Mouse (Mus musculus): ENCODE data around the gene F3. TPM values are rescaled to one million over a fixed set of nuclear protein-coding genes. Genes with fewer than 3 reads are reported as not detected.

Gene F3
- 8.8 and 11.0 TPM in 2 replicates for polyA plus RNA-seq (2014; fragmentation: Nextera tagmentation; extraction: Ambion mirVana)

GRCm38 (mm10) chr3:121722971-121723844 lies at the start of gene F3:
Gene F3, plus strand, starts transcription at chr3:121723537.
- H3K9ac ChIP-seq (ENCODE audit: low read length), result peak within 1 kb of the TSS; percentile 69
- no peaks in the 10 kb centered on the region for H3K36me3 ChIP-seq (ENCODE audit: control insufficient read depth, insufficient read depth, low read length)
- H3K4me2 ChIP-seq (ENCODE audit: low read length), result peak within 1 kb of the TSS; percentile 82
- H3K27ac ChIP-seq (ENCODE audit: low read depth, low read length), result no peak within 1 kb of the TSS
- peak; percentile 83 for ATAC-seq
- H3K4me3 ChIP-seq (ENCODE audit: low read depth, low read length), result peak within 1 kb of the TSS; percentile 67
- no peaks in the 10 kb centered on the region for H3K9me3 ChIP-seq (replicated peaks; ENCODE audit: control insufficient read depth, low read length)
- WGBS, result under 1% methylated on average over 73 of the region's 73 CpGs
- 0 out of 2 replicates have a peak, but pooled peaks cover 9% of the 10 kb centered on the region for H3K4me1 ChIP-seq (ENCODE audit: control insufficient read depth, insufficient read depth, low read length)
- H3K27me3 ChIP-seq (replicated peaks; ENCODE audit: control insufficient read depth, insufficient read depth, low read length), result no peaks in the 10 kb centered on the region
- peak; percentile 85 for DNase-seq (ENCODE audit: low spot score)

GRCm38 (mm10) chr3:121678935-121679334 lies 44.4 kb upstream of the F3 start:
- no peak overlapping the region for H3K9ac ChIP-seq (ENCODE audit: low read length)
- no peak overlapping the region for H3K27ac ChIP-seq (ENCODE audit: low read depth, low read length)
- no peaks in the 10 kb centered on the region for H3K36me3 ChIP-seq (ENCODE audit: control insufficient read depth, insufficient read depth, low read length)
- DNase-seq (ENCODE audit: low spot score) (no peak), ATAC-seq (no peak)
- no peak overlapping the region for H3K4me2 ChIP-seq (ENCODE audit: low read length)
- no peaks in the 10 kb centered on the region for H3K27me3 ChIP-seq (replicated peaks; ENCODE audit: control insufficient read depth, insufficient read depth, low read length)
- 44% methylated on average over 4 of the region's 4 CpGs for WGBS
- H3K4me1 ChIP-seq (ENCODE audit: control insufficient read depth, insufficient read depth, low read length), result no peaks in the 10 kb centered on the region
- H3K9me3 ChIP-seq (replicated peaks; ENCODE audit: control insufficient read depth, low read length), result no peaks in the 10 kb centered on the region
- H3K4me3 ChIP-seq (ENCODE audit: low read depth, low read length), result no peak overlapping the region

- DNase-seq (ENCODE audit: low spot score), result peak; percentile 25
- Histone ChIP-seq H3K27ac (ENCODE audit: low read depth, low read length) (no peak overlapping the region), H3K4me3 (ENCODE audit: low read depth, low read length) (no peak overlapping the region), H3K4me1 (ENCODE audit: control insufficient read depth, insufficient read depth, low read length) (no peaks in the 10 kb centered on the region), H3K36me3 (ENCODE audit: control insufficient read depth, insufficient read depth, low read length) (no peaks in the 10 kb centered on the region), H3K4me2 (ENCODE audit: low read length) (no peak overlapping the region), H3K27me3 (replicated peaks; ENCODE audit: control insufficient read depth, insufficient read depth, low read length) (no peaks in the 10 kb centered on the region), H3K9me3 (replicated peaks; ENCODE audit: control insufficient read depth, low read length) (no peaks in the 10 kb centered on the region), H3K9ac (ENCODE audit: low read length) (no peak overlapping the region)
- no peak for ATAC-seq
- WGBS, result 27% methylated on average over 3 of the region's 3 CpGs
These were observed 43.9 kb upstream of the F3 start for GRCm38 (mm10) chr3:121679443-121679842.

- H3K4me3 ChIP-seq (ENCODE audit: low read depth, low read length), result no peak overlapping the region
- H3K27ac ChIP-seq (ENCODE audit: low read depth, low read length), result no peak overlapping the region
- no peak for DNase-seq (ENCODE audit: low spot score)
- H3K4me1 ChIP-seq (ENCODE audit: control insufficient read depth, insufficient read depth, low read length), result no peaks in the 10 kb centered on the region
- H3K27me3 ChIP-seq (replicated peaks; ENCODE audit: control insufficient read depth, insufficient read depth, low read length), result no peaks in the 10 kb centered on the region
- H3K9ac ChIP-seq (ENCODE audit: low read length), result no peak overlapping the region
- ATAC-seq, result no peak
- H3K36me3 ChIP-seq (ENCODE audit: control insufficient read depth, insufficient read depth, low read length), result no peaks in the 10 kb centered on the region
- WGBS, result 88% methylated on average over 3 of the region's 3 CpGs
- H3K4me2 ChIP-seq (ENCODE audit: low read length), result no peak overlapping the region
- H3K9me3 ChIP-seq (replicated peaks; ENCODE audit: control insufficient read depth, low read length), result no peaks in the 10 kb centered on the region
These were observed 43.1 kb upstream of the F3 start for GRCm38 (mm10) chr3:121680187-121680586.

GRCm38 (mm10) chr3:121682439-121683411 lies 40.6 kb upstream of the F3 start:
- no peak overlapping the region for H3K27ac ChIP-seq (ENCODE audit: low read depth, low read length)
- no peaks in the 10 kb centered on the region for H3K36me3 ChIP-seq (ENCODE audit: control insufficient read depth, insufficient read depth, low read length)
- no peaks in the 10 kb centered on the region for H3K9me3 ChIP-seq (replicated peaks; ENCODE audit: control insufficient read depth, low read length)
- ATAC-seq (no peak), DNase-seq (ENCODE audit: low spot score) (no peak)
- no peaks in the 10 kb centered on the region for H3K27me3 ChIP-seq (replicated peaks; ENCODE audit: control insufficient read depth, insufficient read depth, low read length)
- 91% methylated on average over 10 of the region's 10 CpGs for WGBS
- no peak overlapping the region for H3K9ac ChIP-seq (ENCODE audit: low read length)
- no peak overlapping the region for H3K4me2 ChIP-seq (ENCODE audit: low read length)
- H3K4me3 ChIP-seq (ENCODE audit: low read depth, low read length), result no peak overlapping the region
- H3K4me1 ChIP-seq (ENCODE audit: control insufficient read depth, insufficient read depth, low read length), result peaks cover 10% of the 10 kb centered on the region; the same call in 1 of the 2 replicates

GRCm38 (mm10) chr3:121684552-121684951 lies 38.8 kb upstream of the F3 start:
- Histone ChIP-seq H3K4me3 (ENCODE audit: low read depth, low read length) (no peak overlapping the region), H3K27ac (ENCODE audit: low read depth, low read length) (no peak overlapping the region), H3K4me2 (ENCODE audit: low read length) (no peak overlapping the region), H3K4me1 (ENCODE audit: control insufficient read depth, insufficient read depth, low read length) (peaks cover 10% of the 10 kb centered on the region; the same call in 1 of the 2 replicates), H3K36me3 (ENCODE audit: control insufficient read depth, insufficient read depth, low read length) (no peaks in the 10 kb centered on the region), H3K27me3 (replicated peaks; ENCODE audit: control insufficient read depth, insufficient read depth, low read length) (no peaks in the 10 kb centered on the region), H3K9ac (ENCODE audit: low read length) (no peak overlapping the region), H3K9me3 (replicated peaks; ENCODE audit: control insufficient read depth, low read length) (no peaks in the 10 kb centered on the region)
- 74% methylated on average over 4 of the region's 4 CpGs for WGBS
- ATAC-seq (no peak), DNase-seq (ENCODE audit: low spot score) (no peak)

GRCm38 (mm10) chr3:121684963-121685362 lies 38.4 kb upstream of the F3 start:
- Histone ChIP-seq H3K4me1 (ENCODE audit: control insufficient read depth, insufficient read depth, low read length) (peaks cover 10% of the 10 kb centered on the region; the same call in 1 of the 2 replicates), H3K27me3 (replicated peaks; ENCODE audit: control insufficient read depth, insufficient read depth, low read length) (no peaks in the 10 kb centered on the region), H3K4me2 (ENCODE audit: low read length) (no peak overlapping the region), H3K4me3 (ENCODE audit: low read depth, low read length) (no peak overlapping the region), H3K27ac (ENCODE audit: low read depth, low read length) (no peak overlapping the region), H3K9ac (ENCODE audit: low read length) (no peak overlapping the region), H3K36me3 (ENCODE audit: control insufficient read depth, insufficient read depth, low read length) (no peaks in the 10 kb centered on the region), H3K9me3 (replicated peaks; ENCODE audit: control insufficient read depth, low read length) (no peaks in the 10 kb centered on the region)
- WGBS, result 85% methylated on average over 4 of the region's 4 CpGs
- no peak for DNase-seq (ENCODE audit: low spot score)
- ATAC-seq, result no peak

GRCm38 (mm10) chr3:121685985-121686384 lies 37.4 kb upstream of the F3 start:
- Histone ChIP-seq H3K4me2 (ENCODE audit: low read length) (no peak overlapping the region), H3K4me3 (ENCODE audit: low read depth, low read length) (no peak overlapping the region), H3K4me1 (ENCODE audit: control insufficient read depth, insufficient read depth, low read length) (peaks cover 10% of the 10 kb centered on the region; the same call in 1 of the 2 replicates), H3K9me3 (replicated peaks; ENCODE audit: control insufficient read depth, low read length) (no peaks in the 10 kb centered on the region), H3K27me3 (replicated peaks; ENCODE audit: control insufficient read depth, insufficient read depth, low read length) (no peaks in the 10 kb centered on the region), H3K36me3 (ENCODE audit: control insufficient read depth, insufficient read depth, low read length) (no peaks in the 10 kb centered on the region), H3K27ac (ENCODE audit: low read depth, low read length) (no peak overlapping the region), H3K9ac (ENCODE audit: low read length) (no peak overlapping the region)
- no peak; the same call in 1 of the 2 replicates for ATAC-seq
- WGBS, result 24% methylated on average over 1 of the region's 1 CpGs
- DNase-seq (ENCODE audit: low spot score), result no peak
